Mouse (Mus musculus) cortical plate, adult 2 months (tissue): Measurements from ENCODE around the gene Slc34a2.

ENCODE experiments used
- CTCF ChIP-seq: fragments of 200-500 bp; IDR thresholded peaks from 2 replicates; pipeline ENCODE4 v1.5.1; 2011; ENCODE audit warnings: mild to moderate bottlenecking, control low read depth, low read length; ENCODE audit not compliant: insufficient read depth; ENCODE audit errors: extremely low read depth
- POLR2A ChIP-seq: fragments of 200-500 bp; IDR thresholded peaks from 2 replicates; pipeline ENCODE4 v1.6.1; 2011; ENCODE audit warnings: mild to moderate bottlenecking, low read length, control low read depth; ENCODE audit not compliant: insufficient read depth; ENCODE audit errors: extremely low read depth

- TF ChIP-seq POLR2A (no peak), CTCF (no peak)
Observed at GRCm38 (mm10) chr5:53104177-53104855, 66.4 kb downstream of the Slc34a2 start.
